Mouse (Mus musculus) gastrocnemius, postnatal 10 days (tissue): ENCODE measurements around the gene Olfr535. TPM values are rescaled to one million over a fixed set of nuclear protein-coding genes. Genes with fewer than 3 reads are reported as not detected.
"Not testable (repeated sequence)": the region's sequence is repeated elsewhere in the genome, so short reads cannot be mapped to it uniquely, and the experiment has no call there.

Experiments used
- DNase-seq: peaks from one replicate; pipeline ENCODE4 v3.0.0; 2021; ENCODE audit warnings: mixed read lengths
- long read RNA-seq, 2 experiments: library from polyadenylated mRNA; stranded (forward); transcript quantifications; one replicate each; pipeline ENCODE4 v2.0.0; 2021
- total RNA-seq, 2 experiments: library from RNA; stranded (reverse); gene quantifications; 2 replicates each; pipeline ENCODE4 v1.2.3; 2021

Gene Olfr535
- not detected for total RNA-seq
- long read RNA-seq, experiment 1 = 0 reads
- long read RNA-seq, experiment 2 = 0 reads

GRCm38 (mm10) chr7:140483916-140484315, at the start of gene Olfr535:
TSS of gene Olfr535 (plus strand) at chr7:140484216.
- no peak for DNase-seq

GRCm38 (mm10) chr7:140443141-140443540, 40.9 kb upstream of the Olfr535 start:
- no peak for DNase-seq

GRCm38 (mm10) chr7:140463070-140463469, 20.9 kb upstream of the Olfr535 start, which contains the start of gene Olfr533:
TSS of gene Olfr533 (plus strand) at chr7:140463370.
- DNase-seq = not testable (repeated sequence)

- DNase-seq = no peak
Observed at GRCm38 (mm10) chr7:140477886-140478285, 6.1 kb upstream of the Olfr535 start.

- no peak for DNase-seq
Observed at GRCm38 (mm10) chr7:140478733-140479132, 5.3 kb upstream of the Olfr535 start.

GRCm38 (mm10) chr7:140488981-140489380, 5.0 kb downstream of the Olfr535 start:
- DNase-seq = no peak

- no peak for DNase-seq
Observed at GRCm38 (mm10) chr7:140494231-140494630, 10.2 kb downstream of the Olfr535 start.

GRCm38 (mm10) chr7:140494702-140495101, 10.7 kb downstream of the Olfr535 start:
- DNase-seq = no peak

GRCm38 (mm10) chr7:140507346-140508021, 23.5 kb downstream of the Olfr535 start, which contains the start of gene Olfr536:
TSS of gene Olfr536 (minus strand) at chr7:140507396.
- DNase-seq = not testable (repeated sequence)

- no peak for DNase-seq
Observed at GRCm38 (mm10) chr7:140539746-140540145, 55.7 kb downstream of the Olfr535 start.

Other genes starting within 250 kb of the Olfr535 start
- gene 5830411N06Rik, start 236.9 kb upstream of the Olfr535 start, total RNA-seq = not detected
- gene Olfr525, start 163.4 kb upstream of the Olfr535 start, total RNA-seq = not detected
- not detected for gene Olfr527, start 150.2 kb upstream of the Olfr535 start, total RNA-seq
- gene Olfr60, start 122.5 kb upstream of the Olfr535 start, total RNA-seq = not detected
- gene Olfr530, start 107.9 kb upstream of the Olfr535 start, total RNA-seq = not detected
- gene Olfr531, start 81.3 kb upstream of the Olfr535 start, total RNA-seq = not detected
- not detected for gene Olfr532, start 62.6 kb upstream of the Olfr535 start, total RNA-seq
- gene Olfr533, start 20.8 kb upstream of the Olfr535 start, total RNA-seq = not detected
- gene Olfr536, start 23.2 kb downstream of the Olfr535 start, total RNA-seq = not detected
- not detected for gene Olfr538, start 83.7 kb downstream of the Olfr535 start, total RNA-seq
- not detected for gene Olfr46, start 117.1 kb downstream of the Olfr535 start, total RNA-seq
- not detected for gene Olfr61, start 144.8 kb downstream of the Olfr535 start, total RNA-seq
- gene Olfr53, start 162.2 kb downstream of the Olfr535 start, total RNA-seq = not detected
- gene Olfr539, start 175.7 kb downstream of the Olfr535 start, total RNA-seq = not detected
- not detected for gene Olfr45, start 197.7 kb downstream of the Olfr535 start, total RNA-seq
- gene Olfr541, start 213.1 kb downstream of the Olfr535 start, total RNA-seq = not detected